Mouse (Mus musculus): ENCODE measurements around the gene Triobp.

GRCm38 (mm10) chr15:78937311-78937710, 10.2 kb upstream of the Triobp start:
- no peak for TF ChIP-seq GATA1 (IDR thresholded peaks at IDR 0.05; ENCODE audit: borderline replicate concordance, low read length)
- no peak for TF ChIP-seq FLI1 (IDR thresholded peaks at IDR 0.05; ENCODE audit: low read length)

Measured in megakaryocyte, embryonic 14.5 days (primary cell).